ENCODE assay signal across 8 mouse cellular contexts in genomic region chr2:71872801-71873443, GRCm38 (mm10). TPM values are rescaled to one million over a fixed set of nuclear protein-coding genes. Genes with fewer than 3 reads are reported as not detected.
DNase-seq lines count a peak whose midpoint lies in the region; ATAC-seq and TF ChIP-seq lines count a peak whose summit lies in the region.

Pdk1 (plus strand) TSS chr2:71873224.

- no peaks in the 10 kb centered on the region for H3K36me3 ChIP-seq in hindbrain, postnatal 0 days (ENCODE audit: insufficient read depth, low read length)

- peak within 1 kb of the TSS; percentile 96 for H3K4me2 ChIP-seq in hindbrain, postnatal 0 days (ENCODE audit: low read depth, low read length)

- H3K27ac ChIP-seq in gastrocnemius, adult 2 months: peak within 1 kb of the TSS; percentile 97
- H3K27ac ChIP-seq in hindbrain, postnatal 0 days: peak within 1 kb of the TSS; percentile 61
- peak within 1 kb of the TSS; percentile 96 for H3K27ac ChIP-seq in left cerebral cortex, adult 2 months

- peak; percentile 93 for ATAC-seq in common myeloid progenitor, adult 5-6 weeks (replicated peaks; ENCODE audit: low read depth, poor library complexity, severe bottlenecking)
- peak; percentile 99 for ATAC-seq in hindbrain, postnatal 0 days
- ATAC-seq in megakaryocyte, adult 5-6 weeks (ENCODE audit: poor library complexity, severe bottlenecking): peak; percentile 98

- under 1% methylated on average over 49 of the region's 55 CpGs for WGBS in hindbrain, postnatal 0 days

- TF ChIP-seq CTCF in gastrocnemius, adult 2 months (IDR thresholded peaks at IDR 0.05): peak; percentile 1; the same call in 1 of the 2 replicates
- no peak; the same call in 1 of the 2 replicates for TF ChIP-seq CTCF in hindbrain, postnatal 0 days (IDR thresholded peaks at IDR 0.05; ENCODE audit: low read depth)
- TF ChIP-seq CTCF in left cerebral cortex, adult 2 months (IDR thresholded peaks at IDR 0.05): no peak; the same call in 1 of the 2 replicates

- peak within 1 kb of the TSS; percentile 61 for H3K9ac ChIP-seq in hindbrain, postnatal 0 days (replicated peaks; ENCODE audit: low read length)

- intact Hi-C loops in gastrocnemius, adult 2 months (cut with DNase I): no loop called here
- intact Hi-C loops in left cerebral cortex, adult 2 months (cut with DNase I): no loop called here

- peak; percentile 98 for DNase-seq in ZHBTc4 (ENCODE audit: low read depth, low spot score)
- DNase-seq in gastrocnemius, adult 2 months: peak; percentile 100
- peak; percentile 98 for DNase-seq in hindbrain, postnatal 0 days (ENCODE audit: low spot score)
- DNase-seq in left cerebral cortex, adult 2 months (ENCODE audit: extremely low spot score in 1 of 2, low spot score in 2 of 2): peak; percentile 98
- peak; percentile 96 for DNase-seq in right cerebral cortex, adult 2 months (ENCODE audit: low spot score in 2 of 2)
- peak; percentile 99 for DNase-seq in urinary bladder, postnatal 14 days (ENCODE audit: low spot score)

- H3K4me1 ChIP-seq in hindbrain, postnatal 0 days (ENCODE audit: insufficient read depth, low read length): no peaks in the 10 kb centered on the region

- H3K4me3 ChIP-seq in gastrocnemius, adult 2 months: peak within 1 kb of the TSS; percentile 91
- peak within 1 kb of the TSS; percentile 81 for H3K4me3 ChIP-seq in hindbrain, postnatal 0 days (ENCODE audit: low read length)
- H3K4me3 ChIP-seq in left cerebral cortex, adult 2 months: peak within 1 kb of the TSS; percentile 77

- no peaks in the 10 kb centered on the region for H3K9me3 ChIP-seq in hindbrain, postnatal 0 days (ENCODE audit: low read length)

- H3K27me3 ChIP-seq in hindbrain, postnatal 0 days (ENCODE audit: insufficient read depth, low read length): no peaks in the 10 kb centered on the region

RNA-seq across cellular contexts. Expression of gene Pdk1, which starts in this region (rescaled TPM):
- total RNA-seq in common myeloid progenitor, adult 5-6 weeks (2017): 47.9 and 72.0 TPM in 2 replicates
- 10 to 100 TPM; 52.2 to 85.3 TPM for total RNA-seq in gastrocnemius, adult 2 months (2021)
- total RNA-seq in hindbrain, postnatal 0 days (2014; rRNA removed): 51.7 and 53.4 TPM in 2 replicates
- polyA plus RNA-seq in hindbrain, postnatal 0 days (2015; fragmentation: Nextera tagmentation; extraction: Ambion mirVana): 18.5 and 19.7 TPM in 2 replicates
- 10 to 100 TPM; 42.4 to 51.1 TPM for total RNA-seq in left cerebral cortex, adult 2 months (2021)
- 4.7 and 5.7 TPM in 2 replicates for total RNA-seq in megakaryocyte, adult 5-6 weeks (2015)
- 8.6 and 19.8 TPM in 2 replicates for total RNA-seq in megakaryocyte, adult 5-6 weeks (2017)

Comparison
In these comparisons a context has a peak if more than half of its experiments do, and no peak if none do; other contexts are left out.
1. Peak in every context shown above with its lines: DNase-seq, ATAC-seq, H3K4me3 ChIP-seq and H3K27ac ChIP-seq.